Mouse (Mus musculus) MEL (cell line): ENCODE measurements around the gene Arid3c.

ENCODE experiments used
- CHD2 ChIP-seq: IDR thresholded peaks from 2 replicates; pipeline ENCODE4 v1.6.1; 2011; ENCODE audit warnings: low read length, improper control_type of control experiment
- CTCF ChIP-seq, 3 experiments: IDR thresholded peaks in 2 of 3; conservative IDR thresholded peaks in 1 of 3; 2 replicates each; pipeline ENCODE4 v1.5.1; 2011 to 2012; ENCODE audit warnings: low read length in 3 of 3, low read depth in 2 of 3, mild to moderate bottlenecking in 2 of 3, improper control_type of control experiment in 1 of 3, inconsistent platforms in 1 of 3, mixed read lengths in 1 of 3, moderate library complexity in 1 of 3; ENCODE audit not compliant: control insufficient read depth in 1 of 3, insufficient read depth in 1 of 3, poor library complexity in 1 of 3, severe bottlenecking in 1 of 3
- NRF1 ChIP-seq: IDR thresholded peaks from 2 replicates; pipeline ENCODE4 v1.6.1; 2014; ENCODE audit warnings: low read depth, mild to moderate bottlenecking, inconsistent platforms, low read length, improper control_type of control experiment, moderate library complexity; ENCODE audit not compliant: poor library complexity, insufficient read depth, severe bottlenecking
- USF1 ChIP-seq: IDR thresholded peaks from 2 replicates; pipeline ENCODE4 v1.6.1; 2014; ENCODE audit warnings: low read depth, mild to moderate bottlenecking, inconsistent platforms, low read length, improper control_type of control experiment, moderate library complexity
- ZKSCAN1 ChIP-seq: IDR thresholded peaks from 2 replicates; pipeline ENCODE4 v1.6.1; 2012; ENCODE audit warnings: low read depth, mild to moderate bottlenecking, inconsistent platforms, low read length, improper control_type of control experiment, moderate library complexity
- ZNF384 ChIP-seq: IDR thresholded peaks from 2 replicates; pipeline ENCODE4 v1.6.1; 2012; ENCODE audit warnings: low read depth, mild to moderate bottlenecking, inconsistent platforms, low read length, improper control_type of control experiment

DNA sequence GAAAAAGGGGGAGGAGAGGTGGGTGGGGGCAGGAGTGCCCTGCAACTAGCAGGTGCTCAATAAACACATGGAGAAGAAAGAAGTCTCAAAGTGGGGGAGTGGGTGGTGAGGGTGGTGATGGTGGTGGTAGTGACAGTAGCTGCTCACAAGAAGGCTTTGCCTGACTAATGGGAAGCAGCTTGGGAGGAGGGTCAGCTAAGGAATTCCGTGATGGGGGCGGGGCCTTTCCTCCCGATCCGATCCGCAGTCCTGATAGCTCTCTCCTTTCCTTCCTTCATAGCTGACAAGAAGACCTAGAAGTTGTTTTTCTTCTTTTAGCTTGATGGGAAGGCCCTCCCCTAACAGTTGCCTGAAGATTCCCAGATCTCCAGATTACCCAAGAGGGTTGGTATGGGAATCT, 26.3 kb downstream of the Arid3c start:
- TF ChIP-seq CTCF (IDR thresholded peaks at IDR 0.05 in 2 of 3, conservative IDR thresholded peaks at IDR 0.05 in 1 of 3; ENCODE audit: control insufficient read depth in 1 of 3, insufficient read depth in 1 of 3, low read depth in 2 of 3, low read length in 3 of 3, poor library complexity in 1 of 3, severe bottlenecking in 1 of 3): no peak
- no peak for TF ChIP-seq ZNF384
- TF ChIP-seq CHD2: no peak
- TF ChIP-seq USF1: no peak
- TF ChIP-seq ZKSCAN1: no peak
- TF ChIP-seq NRF1: no peak
